Mouse (Mus musculus) hindbrain, postnatal 0 days (tissue): ENCODE results near the gene Boc. TPM values are rescaled to one million over a fixed set of nuclear protein-coding genes. Genes with fewer than 3 reads are reported as not detected.

ENCODE experiments used
- ATAC-seq: fragments of 200-750 bp; cut with Nextera tagmentation; 2 replicates; pipeline ENCODE4 v1.8.0; 2017; ENCODE audit warnings: mild to moderate bottlenecking, moderate TSS enrichment, moderate library complexity
- DNase-seq: peaks from one replicate; pipeline ENCODE4 v3.0.0-alpha.2; 2015; ENCODE audit warnings: low spot score
- H3K27ac ChIP-seq: fragments of 300-500 bp; sonication (generic); 2 replicates; pipeline ENCODE4 v1.5.1; 2014; ENCODE audit warnings: mild to moderate bottlenecking
- H3K27me3 ChIP-seq: fragments of 300-500 bp; sonication (generic); 2 replicates; pipeline ENCODE4 v1.6.1; 2014; ENCODE audit warnings: low read length, mixed read lengths; ENCODE audit not compliant: insufficient read depth
- H3K36me3 ChIP-seq: fragments of 300-500 bp; sonication (generic); 2 replicates; pipeline ENCODE4 v1.6.1; 2014; ENCODE audit warnings: low read length, mixed read lengths; ENCODE audit not compliant: insufficient read depth
- H3K4me1 ChIP-seq: fragments of 300-500 bp; sonication (generic); 2 replicates; pipeline ENCODE4 v1.6.1; 2014; ENCODE audit warnings: antibody characterized with exemption, low read length, mixed read lengths; ENCODE audit not compliant: insufficient read depth
- H3K4me2 ChIP-seq: fragments of 300-500 bp; sonication (generic); 2 replicates; pipeline ENCODE4 v1.6.1; 2014; ENCODE audit warnings: low read depth, mild to moderate bottlenecking, low read length, moderate library complexity, mixed read lengths
- H3K4me3 ChIP-seq: fragments of 300-500 bp; sonication (generic); 2 replicates; pipeline ENCODE4 v1.5.1; 2014; ENCODE audit warnings: low read length
- H3K9ac ChIP-seq: fragments of 300-500 bp; sonication (generic); replicated peaks from 2 replicates; pipeline ENCODE4 v1.6.1; 2014; ENCODE audit warnings: mild to moderate bottlenecking, low read length, moderate library complexity, mixed read lengths
- H3K9me3 ChIP-seq: fragments of 300-500 bp; sonication (generic); 2 replicates; pipeline ENCODE4 v1.6.1; 2016; ENCODE audit warnings: low read length, mixed read lengths
- CTCF ChIP-seq: IDR thresholded peaks from 2 replicates; pipeline ENCODE4 v1.5.1; 2016; ENCODE audit warnings: antibody characterized with exemption, control low read depth, low read depth
- WGBS: fragments of 180-500 bp; shearing (Covaris S2); extraction: QIAGEN DNeasy Blood & Tissue Kit; methylation state at CpG from one replicate; pipeline ENCODE4 v1.1.7; 2014; 5-methylcytosine and 5-hydroxymethylcytosine counted together
- polyA plus RNA-seq: library from polyadenylated mRNA; unstranded; fragments of >200 nt; fragmentation: Nextera tagmentation; extraction: Ambion mirVana; gene quantifications from 2 replicates; pipeline ENCODE4 v1.2.1, GENCODE M21; 2015
- total RNA-seq: library from RNA; depleted of rRNA; stranded (reverse); fragments of >200 nt; gene quantifications from 2 replicates; pipeline ENCODE4 v1.2.3, GENCODE M21; 2014

Boc gene
- total and polyA plus RNA-seq, 2 experiments from 2014 or later: 6.8 to 45.5 TPM

- ATAC-seq: no peak
- TF ChIP-seq CTCF: no peak
- no peaks in the 10 kb centered on the region for H3K36me3 ChIP-seq
- H3K4me3 ChIP-seq: no peak overlapping the region
- H3K9ac ChIP-seq: no peak overlapping the region
- no peaks in the 10 kb centered on the region for H3K27me3 ChIP-seq
- H3K9me3 ChIP-seq: no peaks in the 10 kb centered on the region
- H3K4me2 ChIP-seq: no peak overlapping the region
- no peak overlapping the region for H3K27ac ChIP-seq
- DNase-seq: no peak
- H3K4me1 ChIP-seq: peaks cover 51% of the 10 kb centered on the region
- 50% methylated on average over 1 of the region's 1 CpGs for WGBS
Observed at GRCm38 (mm10) chr16:44547976-44548375, 10.7 kb downstream of the Boc start.

DNA sequence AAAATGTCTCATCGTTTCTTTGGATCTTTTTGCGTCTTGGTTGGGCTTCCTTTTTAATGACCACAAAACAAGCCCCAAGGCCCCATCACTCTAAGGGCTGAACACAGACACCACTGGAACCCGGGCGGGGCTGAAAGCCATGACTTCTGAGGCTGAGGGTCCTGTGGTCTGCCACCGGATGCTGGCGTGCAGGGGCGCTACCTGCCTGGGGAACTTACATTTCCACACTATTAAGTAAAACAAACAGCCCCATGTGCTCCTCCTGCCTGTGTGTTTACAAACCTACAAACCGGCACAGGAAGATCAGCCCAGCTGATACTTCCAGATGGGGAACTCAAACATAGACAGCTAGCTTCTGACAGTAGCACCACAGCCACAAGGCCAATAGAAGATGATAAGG, 11.9 kb downstream of the Boc start:
- Histone ChIP-seq H3K9me3 (no peaks in the 10 kb centered on the region), H3K4me1 (peaks cover 49% of the 10 kb centered on the region), H3K27me3 (no peaks in the 10 kb centered on the region), H3K27ac (no peak overlapping the region), H3K9ac (no peak overlapping the region), H3K4me2 (no peak overlapping the region), H3K4me3 (no peak overlapping the region), H3K36me3 (no peaks in the 10 kb centered on the region)
- no peak for DNase-seq
- WGBS: 55% methylated on average over 8 of the region's 8 CpGs
- no peak for TF ChIP-seq CTCF
- no peak for ATAC-seq

- Histone ChIP-seq H3K4me3 (no peak overlapping the region), H3K9me3 (no peaks in the 10 kb centered on the region), H3K36me3 (no peaks in the 10 kb centered on the region), H3K27ac (no peak overlapping the region), H3K4me1 (peaks cover 48% of the 10 kb centered on the region), H3K27me3 (no peaks in the 10 kb centered on the region), H3K9ac (no peak overlapping the region), H3K4me2 (no peak overlapping the region)
- ATAC-seq (no peak), DNase-seq (no peak)
- WGBS: 49% methylated on average over 2 of the region's 2 CpGs
- no peak for TF ChIP-seq CTCF
Observed at GRCm38 (mm10) chr16:44545939-44546338, 12.8 kb downstream of the Boc start.

DNA sequence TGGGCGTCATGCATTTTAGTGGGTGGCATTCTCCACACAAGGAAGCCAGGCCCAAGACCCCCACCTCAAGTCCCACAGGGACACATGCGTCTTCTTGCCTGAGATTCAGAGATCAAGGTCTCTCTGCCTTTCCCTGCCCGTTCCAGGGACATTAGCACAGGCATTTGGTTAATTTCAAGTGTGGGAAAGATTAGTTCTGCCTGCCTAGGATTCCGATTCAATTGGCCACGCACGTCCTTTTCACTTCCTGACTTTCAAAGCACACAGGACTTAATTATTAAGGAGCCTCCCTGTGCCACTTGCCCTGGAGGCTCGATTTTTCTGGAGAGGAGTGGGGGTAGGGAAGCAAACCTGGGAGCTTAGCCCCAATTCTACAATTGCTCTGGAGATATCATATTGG, 13.5 kb downstream of the Boc start:
- ATAC-seq: no peak
- 26% methylated on average over 7 of the region's 7 CpGs for WGBS

DNA sequence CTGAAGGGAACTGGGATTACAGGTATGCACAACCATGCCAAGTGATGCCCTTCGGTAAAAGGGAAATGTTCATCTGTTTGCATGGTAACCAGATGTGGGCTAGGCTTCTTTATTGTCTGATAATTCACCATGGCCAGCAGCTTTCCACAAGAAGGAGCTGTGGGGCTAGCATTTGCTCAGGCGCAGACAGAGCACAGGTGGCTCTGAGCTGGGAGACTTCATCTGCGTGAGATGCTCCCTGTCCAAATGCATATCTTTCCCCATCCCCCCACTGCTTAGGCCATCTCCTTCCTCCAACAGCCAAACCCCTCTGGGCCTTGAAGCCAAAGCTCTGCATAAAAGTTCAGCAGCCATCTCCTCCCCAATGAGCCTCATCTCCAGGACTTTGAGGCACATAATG, 15.6 kb downstream of the Boc start:
- Histone ChIP-seq H3K27ac (0 out of 2 replicates have a peak overlapping the region, but pooled peaks have one; percentile 27), H3K4me3 (no peak overlapping the region), H3K4me2 (no peak overlapping the region; the same call in 1 of the 2 replicates), H3K27me3 (no peaks in the 10 kb centered on the region), H3K4me1 (peaks cover 35% of the 10 kb centered on the region), H3K9ac (no peak overlapping the region), H3K9me3 (no peaks in the 10 kb centered on the region), H3K36me3 (no peaks in the 10 kb centered on the region)
- TF ChIP-seq CTCF: peak; percentile 52
- no peak for DNase-seq
- 25% methylated on average over 3 of the region's 3 CpGs for WGBS
- ATAC-seq: no peak

More for the DNA sequence above, 13.5 kb downstream of the Boc start:
- Histone ChIP-seq H3K4me1 (peaks cover 40% of the 10 kb centered on the region), H3K27ac (no peak overlapping the region; the same call in 1 of the 2 replicates), H3K9ac (no peak overlapping the region), H3K27me3 (no peaks in the 10 kb centered on the region), H3K4me2 (no peak overlapping the region), H3K9me3 (no peaks in the 10 kb centered on the region), H3K4me3 (no peak overlapping the region), H3K36me3 (no peaks in the 10 kb centered on the region)
- DNase-seq: no peak
- TF ChIP-seq CTCF: no peak

GRCm38 (mm10) chr16:44542029-44542690, 16.5 kb downstream of the Boc start:
- Histone ChIP-seq H3K36me3 (no peaks in the 10 kb centered on the region), H3K27me3 (no peaks in the 10 kb centered on the region), H3K4me3 (no peak overlapping the region), H3K4me2 (no peak overlapping the region), H3K9me3 (no peaks in the 10 kb centered on the region), H3K4me1 (peaks cover 35% of the 10 kb centered on the region), H3K27ac (no peak overlapping the region; the same call in 1 of the 2 replicates), H3K9ac (no peak overlapping the region)
- no peak for TF ChIP-seq CTCF
- DNase-seq (no peak), ATAC-seq (peak; percentile 47)
- 45% methylated on average over 3 of the region's 3 CpGs for whole genome bisulfite sequencing

GRCm38 (mm10) chr16:44539611-44540010, 19.1 kb downstream of the Boc start:
- no peak overlapping the region for H3K4me2 ChIP-seq
- WGBS: 49% methylated on average over 8 of the region's 8 CpGs

More at GRCm38 (mm10) chr16:44539611-44540010, 19.1 kb downstream of the Boc start:
- H3K4me3 ChIP-seq: no peak overlapping the region
- H3K27ac ChIP-seq: no peak overlapping the region
- ATAC-seq (no peak), DNase-seq (no peak)
- peaks cover 25% of the 10 kb centered on the region for H3K4me1 ChIP-seq
- H3K36me3 ChIP-seq: no peaks in the 10 kb centered on the region
- no peak for TF ChIP-seq CTCF
- no peaks in the 10 kb centered on the region for H3K27me3 ChIP-seq
- no peaks in the 10 kb centered on the region for H3K9me3 ChIP-seq
- H3K9ac ChIP-seq: no peak overlapping the region
